Mouse (Mus musculus): ENCODE results near the gene Ptgdr.
A peak's percentile ranks its signal among the peaks of the same experiment; 100 is the strongest.
"Not testable (repeated sequence)": the region's sequence is repeated elsewhere in the genome, so short reads cannot be mapped to it uniquely, and the experiment has no call there.

The Ptgdr gene

GRCm38 (mm10) chr14:44858868-44859613, at the start of gene Ptgdr:
Gene Ptgdr, minus strand, starts transcription at chr14:44859375.
- peak; percentile 28 for DNase-seq (ENCODE audit: low spot score)

GRCm38 (mm10) chr14:44907774-44908173, 48.6 kb upstream of the Ptgdr start:
- no peak for DNase-seq (ENCODE audit: low spot score)

GRCm38 (mm10) chr14:44904199-44904598, 45.0 kb upstream of the Ptgdr start:
- no peak for DNase-seq (ENCODE audit: low spot score)

- DNase-seq (ENCODE audit: low spot score) = not testable (repeated sequence)
Observed at GRCm38 (mm10) chr14:44901735-44902134, 42.6 kb upstream of the Ptgdr start.

- DNase-seq (ENCODE audit: low spot score) = no peak
Observed at GRCm38 (mm10) chr14:44891387-44892132, 32.4 kb upstream of the Ptgdr start.

- DNase-seq (ENCODE audit: low spot score) = no peak
Observed at GRCm38 (mm10) chr14:44869686-44870085, 10.5 kb upstream of the Ptgdr start.

GRCm38 (mm10) chr14:44865661-44866060, 6.5 kb upstream of the Ptgdr start:
- DNase-seq (ENCODE audit: low spot score) = no peak

GRCm38 (mm10) chr14:44863086-44863485, 3.9 kb upstream of the Ptgdr start:
- DNase-seq (ENCODE audit: low spot score) = no peak

- no peak for DNase-seq (ENCODE audit: low spot score)
Observed at GRCm38 (mm10) chr14:44861161-44861560, 2.0 kb upstream of the Ptgdr start.

- no peak for DNase-seq (ENCODE audit: low spot score)
Observed at GRCm38 (mm10) chr14:44858372-44858771, 803 bp downstream of the Ptgdr start.

GRCm38 (mm10) chr14:44850637-44851036, 8.5 kb downstream of the Ptgdr start:
- DNase-seq (ENCODE audit: low spot score) = peak; percentile 54

GRCm38 (mm10) chr14:44847740-44848139, 11.4 kb downstream of the Ptgdr start:
- no peak for DNase-seq (ENCODE audit: low spot score)

GRCm38 (mm10) chr14:44846558-44847263, 12.5 kb downstream of the Ptgdr start:
- no peak for DNase-seq (ENCODE audit: low spot score)

GRCm38 (mm10) chr14:44843768-44844755, 15.1 kb downstream of the Ptgdr start:
- peak; percentile 34 for DNase-seq (ENCODE audit: low spot score)

GRCm38 (mm10) chr14:44838685-44839084, 20.5 kb downstream of the Ptgdr start:
- no peak for DNase-seq (ENCODE audit: low spot score)

- no peak for DNase-seq (ENCODE audit: low spot score)
Observed at GRCm38 (mm10) chr14:44835132-44835531, 24.0 kb downstream of the Ptgdr start.

- DNase-seq (ENCODE audit: low spot score) = not testable (repeated sequence)
Observed at GRCm38 (mm10) chr14:44834134-44834533, 25.0 kb downstream of the Ptgdr start.

GRCm38 (mm10) chr14:44833096-44833495, 26.1 kb downstream of the Ptgdr start:
- DNase-seq (ENCODE audit: low spot score) = not testable (repeated sequence)

- DNase-seq (ENCODE audit: low spot score) = no peak
Observed at GRCm38 (mm10) chr14:44827736-44828135, 31.4 kb downstream of the Ptgdr start.

GRCm38 (mm10) chr14:44821177-44822057, 37.8 kb downstream of the Ptgdr start:
- DNase-seq (ENCODE audit: low spot score) = no peak
